Mouse (Mus musculus) layer of hippocampus, postnatal 36 days (tissue): Measurements from ENCODE around the gene 4930544D05Rik. TPM values are rescaled to one million over a fixed set of nuclear protein-coding genes. Genes with fewer than 3 reads are reported as not detected.

Source experiments
- DNase-seq, 2 experiments: peaks; one replicate each; pipeline ENCODE4 v3.0.0; 2022
- total RNA-seq, 2 experiments: library from RNA; stranded (reverse); gene quantifications; 2 replicates each; pipeline ENCODE4 v1.2.3; 2021

Gene 4930544D05Rik
- total RNA-seq, 2 experiments from 2014 or later: 1.2 to 1.7 TPM

GRCm38 (mm10) chr11:70605024-70605566 is 10.6 kb upstream of the 4930544D05Rik start:
- peak in 1 of 2 experiments; percentile 66 for DNase-seq

- DNase-seq: no peak
Measured at GRCm38 (mm10) chr11:70606717-70607116, 8.9 kb upstream of the 4930544D05Rik start.

- no peak for DNase-seq
Measured at GRCm38 (mm10) chr11:70607611-70608010, 8.0 kb upstream of the 4930544D05Rik start.

GRCm38 (mm10) chr11:70608381-70609066 is 7.1 kb upstream of the 4930544D05Rik start:
- DNase-seq: no peak

GRCm38 (mm10) chr11:70610752-70611151 is 4.9 kb upstream of the 4930544D05Rik start:
- no peak for DNase-seq

GRCm38 (mm10) chr11:70612505-70612904 is 3.1 kb upstream of the 4930544D05Rik start:
- no peak for DNase-seq

GRCm38 (mm10) chr11:70615074-70615473 is 574 bp upstream of the 4930544D05Rik start:
- DNase-seq: peak in 1 of 2 experiments; percentile 47

- DNase-seq: no peak
Measured at GRCm38 (mm10) chr11:70619101-70619500, 3.5 kb downstream of the 4930544D05Rik start, which contains the start of gene Chrne. Gene Chrne, minus strand, starts transcription at chr11:70619216.

- DNase-seq: no peak
Measured at GRCm38 (mm10) chr11:70621972-70622814, 6.5 kb downstream of the 4930544D05Rik start.

- DNase-seq: no peak
Measured at GRCm38 (mm10) chr11:70623053-70623742, 7.5 kb downstream of the 4930544D05Rik start.

GRCm38 (mm10) chr11:70625473-70625872 is 9.8 kb downstream of the 4930544D05Rik start:
- DNase-seq: no peak

GRCm38 (mm10) chr11:70626877-70627276 is 11.2 kb downstream of the 4930544D05Rik start:
- no peak for DNase-seq

GRCm38 (mm10) chr11:70628431-70628830 is 12.8 kb downstream of the 4930544D05Rik start:
- DNase-seq: no peak

GRCm38 (mm10) chr11:70629557-70629956 is 13.9 kb downstream of the 4930544D05Rik start:
- DNase-seq: no peak

GRCm38 (mm10) chr11:70630129-70630528 is 14.5 kb downstream of the 4930544D05Rik start:
- no peak for DNase-seq

- DNase-seq: no peak
Measured at GRCm38 (mm10) chr11:70635601-70636000, 20.0 kb downstream of the 4930544D05Rik start.

GRCm38 (mm10) chr11:70637764-70638163 is 22.1 kb downstream of the 4930544D05Rik start:
- no peak for DNase-seq

GRCm38 (mm10) chr11:70638293-70638692 is 22.6 kb downstream of the 4930544D05Rik start:
- DNase-seq: no peak

GRCm38 (mm10) chr11:70638714-70639278 is 23.1 kb downstream of the 4930544D05Rik start, which contains the start of gene Gp1ba:
Gene Gp1ba, plus strand, starts transcription at chr11:70639122.
- no peak for DNase-seq

- DNase-seq: no peak
Measured at GRCm38 (mm10) chr11:70639976-70640375, 24.3 kb downstream of the 4930544D05Rik start.

GRCm38 (mm10) chr11:70641241-70641640 is 25.6 kb downstream of the 4930544D05Rik start:
- no peak for DNase-seq

GRCm38 (mm10) chr11:70643051-70643450 is 27.4 kb downstream of the 4930544D05Rik start:
- DNase-seq: no peak
